Mouse (Mus musculus) inflammation-experienced regulatory T-cells (primary cell): ENCODE data around the gene Armc6. TPM values are rescaled to one million over a fixed set of nuclear protein-coding genes. Genes with fewer than 3 reads are reported as not detected.

Source experiments
- polyA plus RNA-seq, 2 experiments: library from polyadenylated mRNA; unstranded; fragments of 100-300 nt; shearing (Covaris generic); gene quantifications; one replicate each; pipeline ENCODE4 v1.2.1; 2017

The Armc6 gene
- 10 to 100 TPM in 1 of 2 experiments, 1 to 10 TPM in 1; 8.5 to 10.7 TPM for polyA plus RNA-seq

DNA sequence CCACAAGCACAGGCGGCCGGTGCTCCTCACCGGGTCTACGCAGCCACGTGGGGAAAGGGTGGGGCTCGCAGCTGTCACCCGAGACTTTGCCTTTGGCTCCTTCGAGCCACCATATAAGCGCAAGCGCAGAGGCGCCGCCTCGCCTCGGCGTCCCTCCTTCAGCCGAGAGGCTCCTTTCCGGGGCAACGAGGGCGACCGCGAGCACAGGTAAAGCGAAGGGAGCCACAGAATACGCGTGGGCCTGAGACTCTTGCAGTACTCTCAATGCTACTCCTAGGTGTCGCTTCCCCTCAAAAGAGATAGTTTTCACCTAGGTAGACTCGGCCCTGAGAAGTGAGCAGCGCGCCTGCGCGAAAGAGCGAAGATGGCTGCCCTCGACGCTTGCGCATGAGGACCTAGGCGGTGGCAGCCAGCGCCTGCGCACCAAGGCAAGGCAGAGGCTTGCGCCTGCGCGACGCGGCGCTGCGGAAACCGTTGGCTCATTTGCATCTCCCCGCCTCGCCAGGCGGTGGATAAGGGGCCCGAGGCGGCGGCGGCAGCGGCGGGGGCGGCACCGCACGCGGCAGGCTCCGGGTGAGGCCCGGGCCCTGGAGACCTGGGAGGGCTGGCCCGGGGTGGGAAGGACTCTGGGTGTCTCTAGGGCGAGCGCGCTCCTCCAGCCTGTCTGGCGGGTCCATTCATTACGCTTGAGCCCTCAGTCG is at the start of gene Armc6, which contains the start of gene Sugp2:
Gene Armc6 (minus strand): TSS at position 387 of the 701 bp plus-strand sequence.
Gene Sugp2 (plus strand): TSS at position 147 of the 701 bp plus-strand sequence.

DNA sequence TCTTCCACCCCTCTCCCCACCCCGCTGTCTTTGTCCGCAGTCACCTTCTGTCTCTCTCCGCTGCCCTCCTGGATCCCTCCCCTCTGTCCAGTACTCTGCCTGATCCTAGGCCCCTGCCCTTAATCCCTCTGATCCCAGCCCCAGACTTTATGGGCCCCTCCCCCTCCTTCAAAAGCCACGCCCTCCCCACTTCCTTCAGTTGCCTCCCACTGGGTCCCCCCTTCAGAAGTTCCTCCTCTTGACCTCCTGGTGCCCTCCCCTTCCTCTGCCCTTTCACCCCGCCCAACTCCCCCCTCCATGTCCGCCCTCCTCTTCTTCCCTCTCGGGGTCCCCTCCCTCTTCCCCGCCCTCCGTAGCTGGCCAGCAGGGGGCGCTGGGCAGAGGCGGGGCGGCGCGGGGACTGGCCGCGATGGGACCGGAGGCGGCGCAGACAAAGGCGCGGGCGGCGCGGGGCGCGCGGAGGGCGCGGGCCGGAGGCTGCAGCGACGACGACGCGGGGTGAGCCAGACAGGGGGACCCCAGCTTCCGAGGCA is 48.4 kb upstream of the Armc6 start, which contains the start of gene Homer3:
Gene Homer3 (plus strand): TSS at position 225 of the 533 bp plus-strand sequence.

DNA sequence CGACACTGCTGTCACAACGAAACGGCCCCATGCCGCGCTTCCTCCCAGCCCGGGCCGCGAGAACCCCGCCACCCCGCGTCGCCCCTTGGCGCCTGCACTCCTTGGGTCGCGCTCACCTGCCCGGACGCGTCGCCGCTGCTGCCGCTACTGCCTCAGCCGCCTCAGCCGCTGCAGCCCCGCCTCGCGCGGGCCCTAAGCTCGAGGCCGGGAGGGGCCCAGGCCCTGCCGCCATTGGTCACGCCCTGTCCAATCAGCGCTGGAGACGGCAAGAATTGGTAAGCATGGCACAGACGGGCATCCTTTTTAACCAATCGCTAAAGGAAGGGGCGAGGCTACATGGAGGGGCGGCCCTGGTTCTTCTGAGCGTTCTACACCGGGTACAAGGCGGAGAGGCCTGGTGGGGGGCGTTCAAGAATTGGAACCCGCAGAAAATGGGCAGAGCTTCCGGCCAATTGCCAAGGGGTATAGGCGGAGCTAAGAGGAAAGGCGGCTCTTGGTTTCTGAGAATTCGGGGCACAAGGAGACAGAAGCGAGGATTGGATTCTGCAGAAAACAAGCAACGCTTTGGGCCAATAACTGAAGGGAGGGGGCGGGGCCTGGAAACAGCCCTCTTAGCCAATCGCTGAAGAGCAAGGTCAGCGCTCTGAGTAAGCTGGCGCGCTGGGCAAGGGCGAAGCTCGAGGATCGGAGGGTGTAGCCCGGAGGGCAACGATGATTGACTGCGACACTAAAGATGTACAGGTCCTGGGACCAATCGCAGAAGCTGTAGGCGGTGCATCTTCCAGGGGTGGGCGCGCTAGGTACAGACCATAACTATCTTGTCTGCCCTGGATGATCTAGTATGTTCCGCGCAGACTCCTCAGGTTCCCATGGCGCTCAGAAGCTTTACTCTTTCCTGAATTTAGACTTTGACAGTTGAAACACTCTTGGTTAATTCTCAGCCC is 21.9 kb downstream of the Armc6 start, which contains the start of gene Slc25a42:
Gene Slc25a42 (minus strand): TSS at position 194 of the 944 bp plus-strand sequence.

DNA sequence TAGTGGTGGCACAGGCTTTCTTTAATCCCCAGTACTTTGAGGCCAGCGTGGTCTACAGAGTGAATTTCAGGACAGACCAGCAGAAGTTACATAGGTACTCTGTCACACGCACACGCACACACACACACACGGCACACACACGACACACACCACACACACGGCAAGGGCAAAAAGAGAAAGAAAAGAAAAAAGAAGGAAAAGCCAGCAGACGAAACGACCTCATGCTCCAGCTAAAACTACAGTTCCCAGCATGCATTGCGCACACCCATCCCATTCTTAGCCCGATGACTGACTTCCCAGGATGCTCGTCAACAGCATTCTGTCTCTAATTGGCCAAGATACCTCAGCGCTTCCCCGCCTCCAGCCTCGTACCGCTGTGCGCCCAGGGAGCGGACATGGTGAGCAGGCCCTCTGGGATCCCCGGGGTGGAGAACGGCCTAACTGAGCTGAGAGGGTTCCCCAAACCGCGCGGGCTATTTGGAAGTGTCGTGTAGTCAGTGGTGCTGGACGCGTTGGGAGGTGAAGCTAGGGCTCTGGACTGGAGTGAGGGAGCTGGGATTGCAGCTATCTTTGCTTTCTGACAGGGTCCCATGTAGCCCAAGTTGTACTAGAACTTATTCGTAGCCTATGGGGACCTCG is 62.1 kb downstream of the Armc6 start, which contains the start of gene Tmem161a:
Gene Tmem161a (plus strand): TSS at position 314 of the 639 bp plus-strand sequence.

Other genes starting within 250 kb of the Armc6 start
- 100 to 1,000 TPM; 126 to 142 TPM for gene Gatad2a, start 238.1 kb downstream of the Armc6 start, polyA plus RNA-seq
- gene Mau2, start 191.7 kb downstream of the Armc6 start, polyA plus RNA-seq: 100 to 1,000 TPM in 1 of 2 experiments, 10 to 100 TPM in 1; 97.7 to 107 TPM
- 10 to 100 TPM; 59.2 to 60.4 TPM for gene Sugp1, start 191.7 kb downstream of the Armc6 start, polyA plus RNA-seq
- 1 to 10 TPM in 1 of 2 experiments, not detected in 1; 2.4 TPM for gene Tm6sf2, start 161.5 kb downstream of the Armc6 start, polyA plus RNA-seq
- 1 to 10 TPM in 1 of 2 experiments, under 1 TPM in 1; 0.36 to 1.0 TPM for gene Hapln4, start 151.0 kb downstream of the Armc6 start, polyA plus RNA-seq
- under 1 TPM; 0.04 to 0.65 TPM for gene Ncan, start 113.6 kb downstream of the Armc6 start, polyA plus RNA-seq
- 10 to 100 TPM; 45.5 to 55.2 TPM for gene Nr2c2ap, start 103.1 kb downstream of the Armc6 start, polyA plus RNA-seq
- gene Rfxank, start 95.3 kb downstream of the Armc6 start, polyA plus RNA-seq: 10 to 100 TPM; 40.9 to 46.2 TPM
- 10 to 100 TPM; 57.6 to 64.3 TPM for gene Borcs8, start 95.0 kb downstream of the Armc6 start, polyA plus RNA-seq
- gene Mef2b, start 94.8 kb downstream of the Armc6 start, polyA plus RNA-seq: under 1 TPM; 0.58 to 0.80 TPM
- gene Tmem161a, start 62.1 kb downstream of the Armc6 start, polyA plus RNA-seq: 10 to 100 TPM; 40.1 to 42.8 TPM
- 10 to 100 TPM; 11.3 to 13.4 TPM for gene Slc25a42, start 22.2 kb downstream of the Armc6 start, polyA plus RNA-seq
- gene Sugp2, start 240 bp downstream of the Armc6 start, polyA plus RNA-seq: 10 to 100 TPM; 34.2 to 37.0 TPM
- gene Homer3, start 48.4 kb upstream of the Armc6 start, polyA plus RNA-seq: 1 to 10 TPM; 1.6 to 8.4 TPM
- gene Ddx49, start 68.0 kb upstream of the Armc6 start, polyA plus RNA-seq: 10 to 100 TPM; 51.5 to 62.1 TPM
- 100 to 1,000 TPM; 335 to 351 TPM for gene Cope, start 68.1 kb upstream of the Armc6 start, polyA plus RNA-seq
- under 1 TPM; 0.11 to 0.55 TPM for gene Cers1, start 81.3 kb upstream of the Armc6 start, polyA plus RNA-seq
- under 1 TPM; 0.51 to 0.95 TPM for gene Gdf1, start 95.4 kb upstream of the Armc6 start, polyA plus RNA-seq
- gene Upf1, start 118.8 kb upstream of the Armc6 start, polyA plus RNA-seq: 10 to 100 TPM; 78.8 to 89.3 TPM
- 1 to 10 TPM; 2.0 to 2.9 TPM for gene Comp, start 139.1 kb upstream of the Armc6 start, polyA plus RNA-seq
- gene Crtc1, start 205.1 kb upstream of the Armc6 start, polyA plus RNA-seq: 10 to 100 TPM; 14.4 to 21.9 TPM
- gene Klhl26, start 242.5 kb upstream of the Armc6 start, polyA plus RNA-seq: 10 to 100 TPM; 18.0 TPM